Mouse (Mus musculus) embryonic stem cell, embryonic (primary cell): ENCODE results near the gene Ppp1r9a.

Experiments used
- CTCF ChIA-PET, 4 experiments: fragments of 300-600 bp in 2 of 4; fragments of 350-600 bp in 2 of 4; sonication (Branson Sonifier 250); formaldehyde crosslinking; loops; one replicate each; lab custom pipeline; 2022; ENCODE audit warnings: inconsistent platforms in 2 of 4; lab: Charles Lee
- POLR2A ChIA-PET, 4 experiments: fragments of 300-600 bp in 2 of 4; fragments of 350-600 bp in 2 of 4; sonication (Branson Sonifier 250); formaldehyde crosslinking; loops; one replicate each; lab custom pipeline; 2022; ENCODE audit warnings: antibody characterized with exemption in 4 of 4, inconsistent platforms in 1 of 4; lab: Charles Lee

The Ppp1r9a gene

DNA sequence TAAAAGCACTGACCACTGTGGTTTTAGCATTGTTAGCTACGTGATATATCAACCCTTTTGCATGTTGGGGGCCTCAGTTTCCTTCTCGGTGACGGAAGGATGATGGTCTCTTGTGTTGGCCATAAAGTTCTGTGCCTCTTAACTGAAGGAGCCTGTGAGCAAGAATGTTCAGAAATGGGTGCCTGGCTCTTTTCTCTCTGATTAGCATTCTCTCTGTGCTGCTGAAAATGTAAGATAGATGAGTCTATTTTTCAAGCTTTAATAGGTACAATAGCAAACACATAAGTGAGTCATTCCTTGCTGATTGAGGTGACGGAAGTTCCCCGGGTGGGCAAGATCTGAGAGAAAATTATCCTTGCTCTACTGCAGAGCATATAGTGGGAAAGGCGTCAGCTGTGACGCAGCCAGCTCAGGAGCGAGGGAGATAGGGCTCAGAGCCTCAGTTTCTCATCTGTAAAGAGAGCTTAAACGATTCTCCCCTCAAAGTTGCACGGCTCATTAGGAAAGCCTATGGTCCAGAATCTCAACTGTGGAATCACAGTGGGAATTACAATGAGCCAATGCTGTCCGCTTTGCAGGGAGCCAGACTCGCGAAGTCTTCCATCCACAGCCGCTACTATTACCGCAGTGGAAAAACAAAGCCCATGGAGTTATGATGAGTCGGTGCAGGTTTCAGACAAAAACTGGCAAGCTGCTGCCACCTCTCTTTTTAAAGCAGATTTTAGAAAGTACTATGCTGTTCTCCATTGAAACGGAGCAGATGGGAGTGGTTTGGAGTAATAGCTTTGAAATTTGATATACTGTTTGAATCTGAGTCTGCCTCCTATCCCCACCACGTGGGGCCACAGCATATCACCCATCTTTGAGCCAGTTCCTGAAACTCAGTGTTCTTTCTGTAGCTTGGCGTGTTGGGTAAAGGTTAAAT, 275.5 kb downstream of the Ppp1r9a start:
- ChIA-PET CTCF (interaction anchor here in 2 of 4 experiments (0.5 to 1.3 kb wide), 4 partner anchors 8 to 667 kb away, joined by 3 to 4 read pairs (median 4); no protein-coding TSS in a partner anchor), POLR2A (no interaction called here)

DNA sequence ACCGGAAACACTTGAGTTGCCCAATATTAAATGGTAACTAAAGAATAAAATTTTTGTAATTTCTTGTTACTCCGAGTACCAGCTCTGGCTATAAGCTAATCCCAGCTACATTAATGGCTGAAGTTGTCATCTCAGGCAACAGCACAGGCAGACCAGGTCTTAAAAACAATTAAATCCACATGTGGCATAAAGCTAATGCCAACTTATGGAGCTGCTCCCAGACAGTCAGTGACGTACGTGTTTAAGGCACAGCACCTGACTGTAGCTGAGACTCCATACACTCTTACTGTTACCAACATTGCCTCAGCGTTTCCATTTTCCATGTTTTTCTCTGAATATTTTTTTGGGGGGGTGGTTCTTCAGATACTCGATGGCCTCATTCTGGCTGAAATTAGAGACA, 276.5 kb downstream of the Ppp1r9a start:
- ChIA-PET CTCF (interaction anchor here in 2 of 4 experiments (1.0 to 1.3 kb wide), 2 partner anchors 9 to 69 kb away, joined by 3 to 4 read pairs; no protein-coding TSS in a partner anchor), POLR2A (interaction anchor here in 1 of 4 experiments (0.7 kb wide), 1 partner anchor 18 kb away, joined by 3 read pairs; no protein-coding TSS in a partner anchor)

GRCm38 (mm10) chr6:5180645-5181044, 277.9 kb downstream of the Ppp1r9a start:
- ChIA-PET CTCF (no interaction called here), POLR2A (no interaction called here)

- CTCF ChIA-PET, result no interaction called here
- POLR2A ChIA-PET, result no interaction called here
Observed at GRCm38 (mm10) chr6:5186229-5186950, 283.7 kb downstream of the Ppp1r9a start.

- POLR2A ChIA-PET, result no interaction called here
- CTCF ChIA-PET, result no interaction called here
Observed at GRCm38 (mm10) chr6:5187586-5187985, 284.9 kb downstream of the Ppp1r9a start.

- POLR2A ChIA-PET, result no interaction called here
Observed at GRCm38 (mm10) chr6:5188036-5188435, 285.3 kb downstream of the Ppp1r9a start.

GRCm38 (mm10) chr6:5188938-5189337, 286.2 kb downstream of the Ppp1r9a start:
- ChIA-PET CTCF (no interaction called here), POLR2A (no interaction called here)

More at GRCm38 (mm10) chr6:5188036-5188435, 285.3 kb downstream of the Ppp1r9a start:
- CTCF ChIA-PET, result no interaction called here

GRCm38 (mm10) chr6:5189507-5189906, 286.8 kb downstream of the Ppp1r9a start:
- POLR2A ChIA-PET, result no interaction called here
- CTCF ChIA-PET, result interaction anchor here in 1 of 4 experiments (0.5 kb wide), 1 partner anchor 237 kb away, joined by 4 read pairs; no protein-coding TSS in a partner anchor

DNA sequence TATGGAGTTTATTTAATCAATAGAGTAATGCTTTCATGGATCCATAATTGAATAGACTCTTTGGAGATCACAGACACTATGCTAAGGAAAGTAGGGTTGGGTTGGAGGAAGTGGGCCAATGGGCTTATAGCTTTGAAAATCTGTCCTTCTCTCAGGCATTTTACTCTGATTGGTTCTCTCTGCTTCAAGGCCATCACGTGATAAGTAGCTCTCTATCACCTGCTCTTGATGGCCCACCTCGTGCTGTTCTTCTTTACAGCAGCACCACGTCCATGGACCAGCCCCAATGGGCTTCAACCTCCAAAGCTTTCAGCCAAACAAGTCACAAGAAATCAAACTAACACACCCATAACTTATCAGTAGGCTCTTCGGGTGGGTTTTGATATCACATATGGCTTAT, 288.0 kb downstream of the Ppp1r9a start:
- CTCF ChIA-PET, result no interaction called here
- POLR2A ChIA-PET, result no interaction called here

- POLR2A ChIA-PET, result no interaction called here
- CTCF ChIA-PET, result no interaction called here
Observed at GRCm38 (mm10) chr6:5193693-5194092, 291.0 kb downstream of the Ppp1r9a start, which contains the start of gene Pon1. TSS of gene Pon1 (minus strand) at chr6:5193946.

GRCm38 (mm10) chr6:5198590-5198989, 295.9 kb downstream of the Ppp1r9a start:
- POLR2A ChIA-PET, result no interaction called here
- CTCF ChIA-PET, result no interaction called here

DNA sequence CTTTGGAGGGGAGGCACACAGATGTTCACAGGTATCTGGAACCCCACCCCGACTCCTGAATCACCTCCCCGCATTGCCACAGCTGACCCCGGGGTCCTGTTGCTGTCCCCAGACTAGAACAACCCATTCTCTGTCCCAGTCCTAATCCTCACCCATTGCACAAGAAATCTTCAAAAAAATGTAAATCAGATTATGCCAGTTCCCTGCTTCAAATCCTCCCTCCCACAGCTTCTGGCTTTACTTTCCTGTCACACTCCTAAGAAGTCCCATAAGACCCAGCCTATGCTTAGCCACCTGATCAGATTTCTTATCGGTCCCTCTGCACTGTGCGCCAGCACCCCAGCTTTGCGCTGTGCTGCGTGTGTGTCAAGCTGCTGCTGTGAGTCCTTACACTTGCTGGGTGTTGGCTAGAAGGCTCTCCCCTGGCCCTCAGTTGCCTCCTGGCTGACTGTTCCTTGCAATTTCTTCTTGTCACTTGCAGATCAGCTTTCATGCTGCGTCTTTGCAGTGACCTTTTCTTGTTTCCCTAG, 296.7 kb downstream of the Ppp1r9a start:
- CTCF ChIA-PET, result no interaction called here
- POLR2A ChIA-PET, result interaction anchor here in 1 of 4 experiments (0.6 kb wide), 1 partner anchor 22 kb away, joined by 3 read pairs; no protein-coding TSS in a partner anchor

DNA sequence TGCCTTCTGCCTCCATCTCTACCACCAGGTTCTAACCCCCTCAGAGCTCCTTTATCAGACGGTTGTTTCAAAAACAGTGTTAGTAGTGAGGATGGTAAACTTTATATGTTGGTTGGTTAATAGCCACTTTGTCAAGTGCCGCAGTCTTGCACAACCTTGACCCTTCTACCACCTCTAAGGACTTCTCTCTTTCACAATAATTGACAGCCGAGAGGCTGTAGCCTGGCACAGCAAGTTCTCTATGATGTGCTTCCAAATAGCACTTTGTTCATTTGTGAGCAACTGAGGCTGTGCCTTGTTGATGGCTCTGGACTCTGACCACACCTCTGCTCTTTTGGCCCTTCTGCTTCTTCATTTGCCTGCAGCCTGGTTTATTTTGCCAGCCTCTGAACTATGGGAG, 297.2 kb downstream of the Ppp1r9a start:
- POLR2A ChIA-PET, result interaction anchor here in 1 of 4 experiments (0.6 kb wide), 1 partner anchor 22 kb away, joined by 3 read pairs; no protein-coding TSS in a partner anchor
- CTCF ChIA-PET, result no interaction called here

GRCm38 (mm10) chr6:5207817-5208216, 305.1 kb downstream of the Ppp1r9a start:
- CTCF ChIA-PET, result no interaction called here
- POLR2A ChIA-PET, result no interaction called here
